Mouse (Mus musculus) forebrain, embryonic 12.5 days (tissue): Measurements from ENCODE around the gene Tspo2. TPM values are rescaled to one million over a fixed set of nuclear protein-coding genes. Genes with fewer than 3 reads are reported as not detected.
A peak's percentile ranks its signal among the peaks of the same experiment; 100 is the strongest.

Source experiments
- ATAC-seq: fragments of 200-750 bp; cut with Nextera tagmentation; 2 replicates; pipeline ENCODE4 v1.8.0; 2017; ENCODE audit warnings: moderate TSS enrichment; ENCODE audit not compliant: low FRiP score
- H3K27ac ChIP-seq: fragments of 300-500 bp; sonication (generic); 2 replicates; pipeline ENCODE4 v1.5.1; 2016; ENCODE audit warnings: mild to moderate bottlenecking
- H3K27me3 ChIP-seq: fragments of 300-500 bp; sonication (generic); 2 replicates; pipeline ENCODE4 v1.6.1; 2016; ENCODE audit warnings: mild to moderate bottlenecking
- H3K36me3 ChIP-seq: fragments of 300-500 bp; sonication (generic); replicated peaks from 2 replicates; pipeline ENCODE4 v1.6.1; 2016; ENCODE audit warnings: mild to moderate bottlenecking
- H3K4me1 ChIP-seq: fragments of 300-500 bp; sonication (generic); 2 replicates; pipeline ENCODE4 v1.6.1; 2016
- H3K4me2 ChIP-seq: fragments of 300-500 bp; sonication (generic); 2 replicates; pipeline ENCODE4 v1.6.1; 2016; ENCODE audit warnings: mild to moderate bottlenecking, moderate library complexity
- H3K4me3 ChIP-seq: fragments of 300-500 bp; sonication (generic); replicated peaks from 2 replicates; pipeline ENCODE4 v1.5.1; 2016; ENCODE audit warnings: mild to moderate bottlenecking
- H3K9ac ChIP-seq: fragments of 300-500 bp; sonication (generic); 2 replicates; pipeline ENCODE4 v1.6.1; 2016; ENCODE audit warnings: mild to moderate bottlenecking
- H3K9me3 ChIP-seq: fragments of 300-500 bp; sonication (generic); 2 replicates; pipeline ENCODE4 v1.6.1; 2016
- WGBS: fragments of 180-500 bp; shearing (Covaris S2); methylation state at CpG from one replicate; pipeline ENCODE4 v1.1.7; 2016; 5-methylcytosine and 5-hydroxymethylcytosine counted together
- polyA plus RNA-seq: library from polyadenylated mRNA; unstranded; fragments of >200 nt; fragmentation: Nextera tagmentation; extraction: Ambion mirVana; gene quantifications from 2 replicates; pipeline ENCODE4 v1.2.1, GENCODE M21; 2016

Tspo2 gene
- polyA plus RNA-seq, 1 experiment from 2014 or later: 1.5 TPM

DNA sequence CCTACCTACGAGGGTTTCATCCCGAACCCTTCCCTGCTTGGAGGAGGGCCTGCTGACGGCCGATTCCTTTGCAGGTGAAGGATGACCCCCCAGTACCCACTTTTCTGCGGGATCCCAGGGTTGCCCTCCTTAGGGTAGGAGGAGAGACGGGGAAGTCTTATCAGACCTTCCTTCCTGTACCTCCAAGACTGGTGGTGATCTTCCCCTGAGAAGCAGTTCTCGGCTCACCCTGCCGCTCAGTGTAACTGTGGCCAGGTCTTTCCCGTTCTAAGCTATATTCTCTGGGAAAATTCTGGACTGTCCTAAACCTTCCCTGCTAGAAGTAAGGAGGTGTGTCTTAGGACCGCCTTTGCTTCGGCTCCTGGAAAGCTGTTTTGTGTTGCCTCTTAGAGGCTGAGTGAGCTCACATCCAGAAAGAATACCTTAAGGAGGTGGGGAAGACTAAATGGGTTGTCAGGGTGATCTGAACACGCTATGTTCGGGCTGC is 41.0 kb downstream of the Tspo2 start:
- H3K27me3 ChIP-seq: no peaks in the 10 kb centered on the region
- H3K27ac ChIP-seq: peak overlapping the region; percentile 100
- H3K4me1 ChIP-seq: peaks cover 27% of the 10 kb centered on the region
- ATAC-seq: peak; percentile 3
- peak overlapping the region; percentile 72 for H3K4me2 ChIP-seq
- H3K9ac ChIP-seq: peak overlapping the region; percentile 78
- peaks cover 18% of the 10 kb centered on the region for H3K36me3 ChIP-seq
- whole genome bisulfite sequencing: 0% methylated on average over 13 of the region's 13 CpGs
- peak overlapping the region; percentile 83 for H3K4me3 ChIP-seq
- no peaks in the 10 kb centered on the region for H3K9me3 ChIP-seq

DNA sequence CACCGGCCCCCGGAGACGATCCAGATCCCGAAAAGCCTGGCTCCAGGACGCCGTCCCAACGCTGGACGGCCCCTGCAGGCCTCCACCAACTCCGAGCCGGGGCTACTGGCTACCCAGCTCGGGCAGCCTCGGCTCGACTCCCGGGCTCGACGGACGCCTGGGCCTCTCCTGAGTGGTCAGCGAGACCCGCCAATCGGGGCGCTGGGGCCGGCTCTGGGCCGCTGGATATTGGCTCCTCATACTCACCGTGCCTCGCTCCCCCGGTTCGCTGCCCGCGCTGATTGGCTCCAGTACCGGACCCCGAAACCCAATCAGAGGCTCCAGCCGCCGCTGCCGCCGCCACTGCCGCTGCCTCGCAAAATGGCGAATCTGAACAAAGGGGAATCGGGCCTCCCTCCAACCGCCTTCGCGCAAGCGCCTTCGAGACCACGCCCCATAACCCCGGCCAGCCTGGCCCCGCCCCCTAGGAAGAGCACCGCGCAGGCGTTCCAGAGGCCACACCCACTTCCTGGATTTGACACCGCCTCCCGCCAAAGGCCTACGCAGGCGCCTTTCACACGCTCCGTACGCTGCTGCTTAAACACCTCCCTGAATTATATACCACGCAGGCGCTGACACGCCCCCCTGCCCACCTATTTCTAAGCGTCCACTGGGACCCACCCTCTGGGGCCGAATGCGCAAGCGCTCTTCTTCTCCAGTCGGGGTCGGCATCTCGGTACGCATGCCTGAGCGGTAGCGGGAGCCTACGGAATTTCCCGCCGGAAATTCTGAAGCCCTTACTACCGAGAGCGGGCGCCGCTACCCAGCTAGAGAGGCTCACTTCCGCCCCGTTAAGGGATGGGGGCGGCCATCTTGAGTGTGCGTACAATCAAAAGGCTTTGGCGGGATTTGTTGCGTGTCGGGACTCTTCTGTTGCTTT is 41.7 kb downstream of the Tspo2 start, which contains the start of the genes Nfya and Oard1:
Gene Nfya, minus strand, starts transcription at position 527 of the 919 bp plus-strand sequence.
Gene Oard1, plus strand, starts transcription at position 635 of the 919 bp plus-strand sequence.
- no peaks in the 10 kb centered on the region for H3K27me3 ChIP-seq
- no peaks in the 10 kb centered on the region for H3K9me3 ChIP-seq
- ATAC-seq: peak; percentile 96
- H3K4me2 ChIP-seq: peak within 1 kb of the TSS; percentile 83
- peaks cover 11% of the 10 kb centered on the region for H3K36me3 ChIP-seq
- H3K4me1 ChIP-seq: peaks cover 27% of the 10 kb centered on the region
- under 1% methylated on average over 66 of the region's 84 CpGs for WGBS
- H3K27ac ChIP-seq: peak within 1 kb of the TSS; percentile 100
- peak within 1 kb of the TSS; percentile 99 for H3K9ac ChIP-seq
- H3K4me3 ChIP-seq: peak within 1 kb of the TSS; percentile 83

DNA sequence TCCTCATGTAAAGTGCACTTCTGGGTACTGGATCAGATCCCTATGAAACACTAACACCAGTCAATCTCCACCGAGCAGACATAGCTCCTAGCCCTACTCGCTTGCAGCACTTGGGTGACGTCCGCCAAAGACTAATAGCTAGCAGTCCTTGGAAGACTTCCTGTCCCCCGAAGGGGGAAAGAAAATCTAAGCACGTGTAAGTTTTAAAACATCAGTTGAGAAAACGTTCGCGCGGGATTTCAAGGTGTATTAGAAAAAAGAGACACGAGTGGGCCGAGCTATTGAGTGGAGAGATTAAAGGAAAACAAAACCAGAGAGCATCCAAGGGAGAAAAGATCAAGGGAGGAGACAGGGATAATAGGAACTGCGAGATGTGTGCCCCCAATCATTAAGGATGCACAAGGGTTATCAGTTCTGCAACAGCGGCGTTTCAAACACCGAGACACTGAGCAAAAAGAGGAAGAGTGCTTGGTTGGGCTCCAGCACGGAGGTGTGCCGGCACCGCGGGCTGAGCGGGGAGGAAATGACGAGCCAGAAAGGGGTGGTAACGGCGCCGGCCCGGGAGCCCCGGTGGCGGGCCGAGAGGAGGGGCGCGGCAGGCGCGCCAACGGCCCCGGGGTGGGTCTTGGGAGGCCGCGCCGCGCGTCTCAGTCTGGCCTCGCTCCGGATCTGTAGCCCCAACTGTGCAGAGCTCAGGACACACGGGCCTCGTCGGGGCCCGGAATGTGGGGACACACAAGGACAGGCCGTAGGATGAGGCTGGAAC is 42.6 kb downstream of the Tspo2 start:
- WGBS: under 1% methylated on average over 47 of the region's 47 CpGs
- H3K9ac ChIP-seq: peak overlapping the region; percentile 99

DNA sequence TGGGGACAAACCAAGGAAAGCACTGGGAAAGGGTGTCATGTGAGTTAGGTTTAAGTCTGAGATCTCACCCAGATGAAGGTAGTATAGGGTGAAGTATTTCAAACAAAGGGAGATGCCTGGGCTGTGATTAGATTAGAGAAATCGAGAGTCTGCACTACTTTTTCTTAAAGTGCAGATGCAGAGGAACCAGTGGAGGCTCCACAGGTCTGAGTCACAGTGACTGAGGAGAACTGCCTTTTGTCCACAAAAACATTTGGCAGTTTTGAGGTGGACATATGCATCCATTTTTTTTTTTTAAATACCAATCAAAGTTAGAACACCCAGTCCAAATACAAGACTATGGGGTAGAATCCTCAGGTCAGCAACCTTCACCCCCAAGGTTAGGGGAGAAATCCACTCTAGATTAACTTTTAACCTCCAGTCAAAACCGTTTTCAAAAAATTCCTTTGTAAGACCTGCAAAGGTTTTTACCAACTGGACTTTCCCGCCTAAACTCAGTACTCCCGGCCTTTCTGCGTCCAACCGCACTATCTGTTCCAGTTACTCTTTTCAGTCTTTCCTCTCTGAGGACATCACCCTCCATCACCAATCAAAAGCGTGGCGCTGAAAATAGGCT is 43.3 kb downstream of the Tspo2 start:
- Histone ChIP-seq H3K36me3 (no peaks in the 10 kb centered on the region), H3K4me2 (peak overlapping the region; percentile 83), H3K27ac (peak overlapping the region; percentile 100), H3K27me3 (no peaks in the 10 kb centered on the region), H3K9me3 (no peaks in the 10 kb centered on the region), H3K9ac (peak overlapping the region; percentile 99), H3K4me1 (peaks cover 27% of the 10 kb centered on the region), H3K4me3 (peak overlapping the region; percentile 83)
- no peak for ATAC-seq
- 10% methylated on average over 8 of the region's 8 CpGs for WGBS

More for the DNA sequence above, 42.6 kb downstream of the Tspo2 start:
- Histone ChIP-seq H3K4me1 (peaks cover 27% of the 10 kb centered on the region), H3K36me3 (peaks cover 4% of the 10 kb centered on the region; the same call in 1 of the 2 replicates), H3K9me3 (no peaks in the 10 kb centered on the region), H3K27me3 (no peaks in the 10 kb centered on the region), H3K27ac (peak overlapping the region; percentile 100), H3K4me2 (peak overlapping the region; percentile 83), H3K4me3 (peak overlapping the region; percentile 83)
- peak; percentile 28 for ATAC-seq

DNA sequence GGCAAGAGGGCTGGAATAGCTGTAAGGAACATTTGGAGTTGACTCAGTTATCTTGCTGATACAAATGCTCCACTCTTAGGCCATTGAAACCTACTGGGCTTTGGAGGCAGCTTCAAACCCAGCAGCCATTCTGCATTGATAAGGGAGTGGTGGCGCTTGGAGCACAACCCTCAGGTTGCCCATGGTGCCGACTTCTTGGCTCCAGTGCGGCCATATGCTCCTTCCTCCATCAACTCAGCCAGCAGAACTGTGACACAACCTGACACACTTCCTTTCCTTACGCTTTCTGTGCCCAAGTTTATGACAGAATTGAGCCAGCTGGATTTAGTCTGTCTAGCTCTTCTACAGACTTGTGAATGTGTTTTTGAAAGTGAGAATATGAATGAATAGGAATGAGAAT is 44.2 kb downstream of the Tspo2 start:
- H3K9me3 ChIP-seq: no peaks in the 10 kb centered on the region
- WGBS: 91% methylated on average over 4 of the region's 4 CpGs
- H3K27me3 ChIP-seq: no peaks in the 10 kb centered on the region
- peaks cover 27% of the 10 kb centered on the region for H3K4me1 ChIP-seq
- H3K27ac ChIP-seq: no peak overlapping the region
- ATAC-seq: no peak
- peak overlapping the region; percentile 83 for H3K4me2 ChIP-seq
- no peaks in the 10 kb centered on the region; the same call in 1 of the 2 replicates for H3K36me3 ChIP-seq
- H3K9ac ChIP-seq: peak overlapping the region; percentile 99; the same call in 1 of the 2 replicates
- peak overlapping the region; percentile 83; the same call in 1 of the 2 replicates for H3K4me3 ChIP-seq

DNA sequence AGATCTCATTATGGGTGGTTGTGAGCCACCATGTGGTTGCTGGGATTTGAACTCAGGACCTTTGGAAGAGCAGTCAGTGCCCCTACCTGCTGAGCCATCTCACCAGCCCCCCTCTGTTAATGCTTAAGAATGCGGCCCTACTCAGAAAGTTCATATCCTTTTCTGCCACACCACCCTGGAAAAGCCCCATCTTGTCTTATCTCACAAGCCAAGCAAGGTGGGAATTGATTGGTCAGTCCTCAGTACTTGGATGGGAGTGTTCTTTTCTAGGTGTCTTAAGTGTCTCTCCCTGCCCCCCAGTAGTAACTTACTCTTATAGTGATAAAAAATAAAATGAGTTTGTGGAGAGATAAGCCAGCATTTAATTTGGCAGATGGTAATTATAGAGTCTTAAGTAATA is 46.6 kb downstream of the Tspo2 start:
- no peaks in the 10 kb centered on the region for H3K9me3 ChIP-seq
- no peak overlapping the region for H3K27ac ChIP-seq
- no peak overlapping the region for H3K4me3 ChIP-seq
- H3K36me3 ChIP-seq: peaks cover 7% of the 10 kb centered on the region; the same call in 1 of the 2 replicates
- H3K9ac ChIP-seq: no peak overlapping the region
- H3K4me2 ChIP-seq: no peak overlapping the region
- no peaks in the 10 kb centered on the region for H3K27me3 ChIP-seq
- 93% methylated on average over 1 of the region's 1 CpGs for WGBS
- no peak for ATAC-seq
- H3K4me1 ChIP-seq: peaks cover 15% of the 10 kb centered on the region

DNA sequence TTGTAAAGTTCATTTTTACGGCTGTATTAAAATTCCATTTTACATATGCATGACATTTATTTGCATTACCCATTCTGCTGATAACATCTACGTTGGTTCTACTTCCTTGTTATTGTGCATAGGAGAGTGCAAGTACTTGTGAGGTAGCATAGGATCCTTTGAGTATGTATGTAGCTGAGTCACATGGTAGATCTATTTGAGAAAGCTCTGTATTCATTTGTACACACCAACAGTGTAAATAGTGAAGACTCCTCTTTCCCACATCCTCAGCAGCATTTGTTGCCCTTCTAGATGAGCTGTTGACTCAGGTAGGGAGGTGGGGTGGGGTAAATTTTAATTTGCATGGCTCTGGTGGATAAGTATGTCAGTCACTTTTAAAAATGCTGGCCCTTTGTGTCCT is 47.5 kb downstream of the Tspo2 start:
- H3K36me3 ChIP-seq: peaks cover 16% of the 10 kb centered on the region
- ATAC-seq: no peak
- no peaks in the 10 kb centered on the region for H3K9me3 ChIP-seq
- no peak overlapping the region for H3K9ac ChIP-seq
- peaks cover 15% of the 10 kb centered on the region for H3K4me1 ChIP-seq
- WGBS: 92% methylated on average over 2 of the region's 2 CpGs
- no peak overlapping the region for H3K4me2 ChIP-seq
- H3K27ac ChIP-seq: no peak overlapping the region
- H3K4me3 ChIP-seq: no peak overlapping the region
- no peaks in the 10 kb centered on the region for H3K27me3 ChIP-seq

DNA sequence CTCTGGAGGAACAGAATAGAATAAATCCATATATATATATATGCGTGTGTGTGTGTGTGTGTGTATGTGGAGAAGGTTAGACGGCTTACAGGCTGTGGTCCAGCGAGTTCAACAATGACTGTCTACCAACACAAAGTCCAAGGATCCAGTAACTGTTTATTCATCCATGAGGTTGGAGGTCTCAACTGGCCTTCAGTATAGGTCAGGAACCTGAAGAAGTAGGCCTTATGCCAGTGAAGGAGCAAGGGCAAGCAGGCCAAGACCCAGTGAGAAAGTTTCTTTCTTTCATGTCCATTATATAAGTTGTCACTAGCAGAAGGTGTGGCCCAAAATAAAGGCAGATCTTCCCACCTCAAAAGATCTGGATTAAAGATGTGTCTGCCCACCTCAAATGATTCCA is 48.6 kb downstream of the Tspo2 start:
- Histone ChIP-seq H3K9me3 (no peaks in the 10 kb centered on the region), H3K9ac (no peak overlapping the region), H3K36me3 (peaks cover 27% of the 10 kb centered on the region), H3K4me3 (no peak overlapping the region), H3K27ac (no peak overlapping the region), H3K4me2 (no peak overlapping the region), H3K27me3 (no peaks in the 10 kb centered on the region), H3K4me1 (peaks cover 8% of the 10 kb centered on the region)
- no peak for ATAC-seq
- WGBS: 95% methylated on average over 3 of the region's 3 CpGs

DNA sequence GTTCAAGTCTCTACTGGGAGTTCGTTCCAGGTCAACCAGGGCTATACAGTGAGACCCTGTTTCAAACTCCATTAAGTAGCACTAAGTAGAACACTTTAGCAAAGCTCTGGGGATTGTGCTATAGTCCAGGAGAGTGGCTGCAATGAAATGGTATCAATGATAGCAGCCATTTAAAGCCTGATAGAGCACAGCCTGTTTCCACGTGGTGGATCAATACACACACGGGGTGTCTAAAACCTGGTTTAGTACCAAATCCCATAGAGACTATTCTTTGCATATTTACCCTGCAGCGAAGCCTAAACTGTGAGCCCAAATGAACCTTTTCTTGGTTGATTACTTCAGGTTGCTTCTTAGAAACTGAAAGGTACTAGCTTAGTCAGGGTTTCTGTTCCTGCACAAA is 49.6 kb downstream of the Tspo2 start:
- Histone ChIP-seq H3K4me3 (no peak overlapping the region), H3K27ac (no peak overlapping the region), H3K36me3 (peaks cover 34% of the 10 kb centered on the region), H3K4me2 (no peak overlapping the region), H3K9me3 (no peaks in the 10 kb centered on the region), H3K9ac (no peak overlapping the region), H3K4me1 (no peaks in the 10 kb centered on the region), H3K27me3 (no peaks in the 10 kb centered on the region)
- no peak for ATAC-seq
- WGBS: 89% methylated on average over 4 of the region's 4 CpGs
